Mouse (Mus musculus) CH12.LX (cell line): ENCODE measurements around the gene Atxn3. TPM values are rescaled to one million over a fixed set of nuclear protein-coding genes. Genes with fewer than 3 reads are reported as not detected.

ENCODE experiments used
- DNase-seq: peaks from one replicate; pipeline ENCODE4 v3.0.0-alpha.2; 2013; ENCODE audit errors: extremely low read depth
- H3K27ac ChIP-seq: 2 replicates; pipeline ENCODE4 v1.5.1; 2012; ENCODE audit warnings: low read depth, mild to moderate bottlenecking, control low read depth, moderate library complexity; ENCODE audit not compliant: insufficient read depth
- H3K27me3 ChIP-seq: replicated peaks from 2 replicates; pipeline ENCODE3; 2012; ENCODE audit warnings: inconsistent platforms
- H3K36me3 ChIP-seq, 2 experiments: replicated peaks in 1 of 2; 2 replicates each; pipeline versions ENCODE3 to v1.6.1; 2012; ENCODE audit warnings: inconsistent platforms in 1 of 2, low read length in 1 of 2, mild to moderate bottlenecking in 1 of 2, mixed read lengths in 1 of 2, moderate library complexity in 1 of 2; ENCODE audit not compliant: control insufficient read depth in 1 of 2, insufficient read depth in 1 of 2
- H3K4me1 ChIP-seq, 2 experiments: 2 replicates each; pipeline ENCODE4 v1.6.1; 2012; ENCODE audit warnings: inconsistent platforms in 1 of 2, moderate library complexity in 1 of 2; ENCODE audit not compliant: insufficient read depth in 2 of 2, control insufficient read depth in 1 of 2
- H3K4me2 ChIP-seq: 2 replicates; pipeline ENCODE4 v1.6.1; 2012; ENCODE audit warnings: low read depth, mild to moderate bottlenecking, control low read depth; ENCODE audit not compliant: poor library complexity, insufficient read depth, severe bottlenecking
- H3K4me3 ChIP-seq, 3 experiments: fragments of 150-350 bp in 1 of 3; sonication (generic) in 1 of 3; replicated peaks in 1 of 3; 2 replicates each; pipeline versions ENCODE3 to v1.5.1; 2011 to 2012; ENCODE audit warnings: low read depth in 2 of 3, low read length in 2 of 3, mild to moderate bottlenecking in 2 of 3, moderate library complexity in 2 of 3, control low read depth in 1 of 3, improper control_type of control experiment in 1 of 3, inconsistent platforms in 1 of 3, mixed read lengths in 1 of 3; ENCODE audit not compliant: poor library complexity in 1 of 3
- H3K79me2 ChIP-seq: replicated peaks from 2 replicates; pipeline ENCODE4 v1.6.1; 2012; ENCODE audit warnings: mild to moderate bottlenecking, moderate library complexity; ENCODE audit not compliant: control insufficient read depth, poor library complexity, insufficient read depth, severe bottlenecking; ENCODE audit errors: extremely low read depth
- H3K9ac ChIP-seq: 2 replicates; pipeline ENCODE4 v1.6.1; 2012; ENCODE audit warnings: low read depth, mild to moderate bottlenecking, control low read depth, moderate library complexity; ENCODE audit not compliant: insufficient read depth
- H3K9me3 ChIP-seq: replicated peaks from 2 replicates; pipeline ENCODE3; 2012; ENCODE audit warnings: low read length, inconsistent platforms, mixed read lengths
- ELF1 ChIP-seq: IDR thresholded peaks from 2 replicates; pipeline ENCODE4 v1.6.1; 2014; ENCODE audit warnings: low read depth, mild to moderate bottlenecking, inconsistent platforms, low read length, improper control_type of control experiment
- HCFC1 ChIP-seq: IDR thresholded peaks from 2 replicates; pipeline ENCODE4 v1.6.1; 2012; ENCODE audit warnings: low read depth, mild to moderate bottlenecking, inconsistent platforms, low read length, improper control_type of control experiment
- KAT2A ChIP-seq: IDR thresholded peaks from 2 replicates; pipeline ENCODE4 v1.6.1; 2012; ENCODE audit warnings: low read length, improper control_type of control experiment, inconsistent platforms; ENCODE audit not compliant: insufficient replicate concordance
- MAFK ChIP-seq: IDR thresholded peaks from 2 replicates; pipeline ENCODE4 v1.6.1; 2011; ENCODE audit warnings: low read length, improper control_type of control experiment; ENCODE audit not compliant: insufficient replicate concordance
- MXI1 ChIP-seq: IDR thresholded peaks from 2 replicates; pipeline ENCODE4 v1.6.1; 2011; ENCODE audit warnings: mild to moderate bottlenecking, low read depth, low read length, improper control_type of control experiment
- MYC ChIP-seq: IDR thresholded peaks from 2 replicates; pipeline ENCODE4 v1.6.1; 2011; ENCODE audit warnings: low read depth, mild to moderate bottlenecking, improper control_type of control experiment, low read length
- NELFE ChIP-seq: IDR thresholded peaks from 2 replicates; pipeline ENCODE4 v1.6.1; 2011; ENCODE audit warnings: low read depth, low read length, improper control_type of control experiment
- PAX5 ChIP-seq: IDR thresholded peaks from 2 replicates; pipeline ENCODE4 v1.6.1; 2012; ENCODE audit warnings: low read length, inconsistent platforms, mixed read lengths
- POLR2A ChIP-seq: IDR thresholded peaks from 2 replicates; pipeline ENCODE4 v1.6.1; 2011; ENCODE audit warnings: low read depth, mild to moderate bottlenecking, improper control_type of control experiment, low read length
- SIN3A ChIP-seq: IDR thresholded peaks from 2 replicates; pipeline ENCODE4 v1.6.1; 2012; ENCODE audit warnings: low read length, improper control_type of control experiment, inconsistent platforms
- SMC3 ChIP-seq: IDR thresholded peaks from 2 replicates; pipeline ENCODE4 v1.6.1; 2011; ENCODE audit warnings: low read depth, low read length, improper control_type of control experiment
- TCF12 ChIP-seq: IDR thresholded peaks from 2 replicates; pipeline ENCODE4 v1.6.1; 2014; ENCODE audit warnings: low read depth, mild to moderate bottlenecking, inconsistent platforms, low read length, improper control_type of control experiment
- USF2 ChIP-seq: conservative IDR thresholded peaks from 2 replicates; pipeline ENCODE4 v1.6.1; 2011; ENCODE audit warnings: low read depth, low read length, improper control_type of control experiment
- dilution Hi-C: fragments of 300-500 bp; cut with MboI; formaldehyde crosslinking; loops from 2 replicates; pipeline ENCODE4 v1.14.3; 2020; ENCODE audit warnings: low sequenced_read_pairs; ENCODE audit not compliant: extremely low pct_unique_long_range_greater_than_20kb, extremely low pct_ligation_motif_present
- in situ Hi-C: fragments of 300-500 bp; cut with MboI; formaldehyde crosslinking; loops from 3 replicates; pipeline ENCODE4 v1.14.3; 2019; ENCODE audit warnings: low sequenced_read_pairs, low pct_ligation_motif_present, low pct_unique_long_range_greater_than_20kb, mixed read lengths
- polyA plus RNA-seq: library from polyadenylated mRNA; unstranded; fragments of >175 nt; gene quantifications from 2 replicates; pipeline ENCODE4 v1.2.1, GENCODE M21; 2012; ENCODE audit warnings: low read depth; ENCODE audit not compliant: insufficient read length
- total RNA-seq, 2 experiments: library from RNA; depleted of rRNA; stranded (reverse); fragments of 300-350 nt in 1 of 2; fragments of >200 nt in 1 of 2; gene quantifications; 2 replicates each; pipeline ENCODE4 v1.2.3; 2012 to 2014

The Atxn3 gene
- total and polyA plus RNA-seq, 3 experiments, result 10.8 to 24.4 (median 21.8) TPM

GRCm38 (mm10) chr12:102000785-102001184 is 42.7 kb upstream of the Atxn3 start:
- TF ChIP-seq HCFC1, result no peak
- TF ChIP-seq MYC, result no peak
- TF ChIP-seq MXI1, result no peak
- no peak for TF ChIP-seq USF2
- no peaks in the 10 kb centered on the region for H3K27me3 ChIP-seq
- no peaks in the 10 kb centered on the region for H3K79me2 ChIP-seq
- no peak overlapping the region for H3K9ac ChIP-seq
- no peak overlapping the region for H3K4me2 ChIP-seq
- dilution Hi-C loops, result no loop called here
- peaks cover 72 to 92% of the 10 kb centered on the region in 2 experiments for H3K36me3 ChIP-seq
- no peaks in the 10 kb centered on the region for H3K4me1 ChIP-seq
- H3K4me3 ChIP-seq, result no peak overlapping the region
- DNase-seq, result no peak
- in situ Hi-C loops, result no loop called here
- no peak overlapping the region for H3K27ac ChIP-seq
- H3K9me3 ChIP-seq, result no peaks in the 10 kb centered on the region

GRCm38 (mm10) chr12:101998929-101999328 is 40.9 kb upstream of the Atxn3 start:
- TF ChIP-seq NELFE, result no peak
- TF ChIP-seq TCF12, result no peak
- TF ChIP-seq POLR2A, result no peak
- no peak for TF ChIP-seq SIN3A
- no peak for TF ChIP-seq PAX5
- no peak for TF ChIP-seq MAFK
- TF ChIP-seq KAT2A, result no peak
- no peak for TF ChIP-seq USF2
- TF ChIP-seq ELF1, result no peak
- TF ChIP-seq MXI1, result no peak
- no peak for TF ChIP-seq MYC
- TF ChIP-seq SMC3, result no peak
- TF ChIP-seq, all 38 proteins: peak for 0
- Histone ChIP-seq H3K27me3 (no peaks in the 10 kb centered on the region), H3K79me2 (no peaks in the 10 kb centered on the region), H3K4me3 (no peak overlapping the region), H3K4me1 (peaks cover 0 to 14% of the 10 kb centered on the region in 2 experiments; a peak in 2 of 4 replicates), H3K36me3 (peaks cover 70 to 86% of the 10 kb centered on the region in 2 experiments), H3K9me3 (no peaks in the 10 kb centered on the region), H3K27ac (no peak overlapping the region), H3K4me2 (no peak overlapping the region), H3K9ac (no peak overlapping the region)
- in situ Hi-C loops, result no loop called here
- dilution Hi-C loops, result no loop called here
- DNase-seq, result no peak
